Mouse (Mus musculus) liver, adult 2 months (tissue): ENCODE data around the gene Il18bp. TPM values are rescaled to one million over a fixed set of nuclear protein-coding genes. Genes with fewer than 3 reads are reported as not detected.

Source experiments
- DNase-seq: peaks from one replicate; pipeline ENCODE4 v3.0.0-alpha.2; 2011; ENCODE audit warnings: low read depth, low spot score; ENCODE audit errors: extremely low read depth
- H3K27ac ChIP-seq: fragments of 200-500 bp; replicated peaks from 2 replicates; pipeline ENCODE4 v1.5.1; 2012; ENCODE audit warnings: low read depth, mild to moderate bottlenecking, control low read depth, inconsistent platforms, low read length; ENCODE audit not compliant: insufficient read depth
- H3K27me3 ChIP-seq: fragments of 200-500 bp; 2 replicates; pipeline ENCODE4 v1.6.1; 2012; ENCODE audit warnings: mild to moderate bottlenecking, moderate library complexity, low read length, inconsistent platforms; ENCODE audit not compliant: control insufficient read depth, insufficient read depth
- H3K36me3 ChIP-seq: fragments of 200-500 bp; 2 replicates; pipeline ENCODE4 v1.6.1; 2012; ENCODE audit warnings: low read length, inconsistent platforms; ENCODE audit not compliant: control insufficient read depth, insufficient read depth
- H3K4me1 ChIP-seq: fragments of 200-500 bp; 2 replicates; pipeline ENCODE4 v1.6.1; 2011; ENCODE audit warnings: low read length; ENCODE audit not compliant: control insufficient read depth, insufficient read depth
- H3K4me3 ChIP-seq: fragments of 200-500 bp; 2 replicates; pipeline ENCODE4 v1.5.1; 2011; ENCODE audit warnings: low read depth, mild to moderate bottlenecking, control low read depth, low read length, moderate library complexity; ENCODE audit not compliant: insufficient read depth
- H3K79me2 ChIP-seq: fragments of 200-500 bp; 2 replicates; pipeline ENCODE4 v1.6.1; 2012; ENCODE audit warnings: inconsistent platforms, mild to moderate bottlenecking, low read length, moderate library complexity; ENCODE audit not compliant: control insufficient read depth, insufficient read depth
- H3K9ac ChIP-seq: fragments of 200-500 bp; 2 replicates; pipeline ENCODE4 v1.6.1; 2012; ENCODE audit warnings: low read depth, mild to moderate bottlenecking, control low read depth, inconsistent platforms, low read length
- CTCF ChIP-seq: fragments of 200-500 bp; IDR thresholded peaks from 2 replicates; pipeline ENCODE4 v1.5.1; 2011; ENCODE audit warnings: low read depth, low read length, control low read depth
- POLR2A ChIP-seq: fragments of 200-500 bp; IDR thresholded peaks from 2 replicates; pipeline ENCODE4 v1.6.1; 2011; ENCODE audit warnings: low read length, control low read depth; ENCODE audit not compliant: insufficient read depth; ENCODE audit errors: extremely low read depth
- WGBS: fragments of 180-500 bp; shearing (Covaris S2); methylation state at CpG from one replicate; pipeline ENCODE4 v1.1.7; 2018; 5-methylcytosine and 5-hydroxymethylcytosine counted together
- polyA plus RNA-seq: library from polyadenylated mRNA; depleted of rRNA; stranded (reverse); fragments of >200 nt; gene quantifications from 2 replicates; pipeline ENCODE4 v1.2.3, GENCODE M21; 2012
- total RNA-seq: library from RNA; depleted of rRNA; stranded (reverse); fragments of >200 nt; gene quantifications from 2 replicates; pipeline ENCODE4 v1.2.3, GENCODE M21; 2014

Gene Il18bp
- total and polyA plus RNA-seq, 2 experiments, result 15.7 to 26.4 TPM

DNA sequence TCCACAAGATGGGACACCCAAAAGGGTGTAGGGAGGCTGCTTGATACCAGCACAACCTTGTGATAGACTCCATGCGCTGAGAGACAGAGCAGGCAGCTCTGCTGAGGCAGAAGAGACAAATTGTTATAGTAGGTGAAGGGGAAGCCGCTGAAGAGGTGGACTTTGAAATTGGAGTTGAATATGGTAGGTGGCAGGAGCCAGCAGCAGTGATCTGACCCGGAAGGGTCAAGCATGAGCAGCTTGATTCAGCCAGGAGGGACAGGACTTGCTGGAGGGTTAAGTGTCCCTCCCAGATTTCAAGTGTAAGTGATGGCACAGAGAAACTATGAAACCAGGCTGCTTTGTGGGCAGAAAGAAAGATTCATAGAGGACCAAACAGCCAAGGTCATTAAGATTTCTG is 33.4 kb downstream of the Il18bp start:
- Histone ChIP-seq H3K27ac (no peak overlapping the region; the same call in 1 of the 2 replicates), H3K36me3 (peaks cover 17% of the 10 kb centered on the region), H3K4me3 (no peak overlapping the region), H3K4me1 (peaks cover 16% of the 10 kb centered on the region), H3K9ac (no peak overlapping the region), H3K27me3 (no peaks in the 10 kb centered on the region), H3K79me2 (peaks cover 13% of the 10 kb centered on the region; the same call in 1 of the 2 replicates)
- 44% methylated on average over 3 of the region's 3 CpGs for WGBS
- TF ChIP-seq CTCF (no peak), POLR2A (no peak)
- DNase-seq, result peak; percentile 72

DNA sequence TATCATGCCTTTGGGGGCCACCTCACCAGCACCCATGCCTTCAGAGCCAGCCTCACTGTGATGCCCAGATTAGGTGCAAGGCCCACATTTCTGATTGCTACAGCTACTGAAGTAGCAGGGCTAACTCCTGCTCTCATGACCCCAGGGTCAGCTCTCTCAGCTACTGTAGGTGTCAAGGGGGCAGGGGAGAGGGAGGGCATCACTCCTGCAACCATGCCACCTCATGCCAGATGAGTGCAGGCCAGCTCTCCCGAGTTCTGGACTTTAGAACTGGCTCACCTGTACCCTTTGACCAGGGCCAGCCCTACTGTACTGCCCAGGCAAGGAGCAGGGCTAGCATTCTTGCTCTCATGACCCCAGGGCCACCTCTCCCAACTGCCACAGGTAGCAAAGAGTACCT is 35.8 kb downstream of the Il18bp start:
- Histone ChIP-seq H3K79me2 (peaks cover 13% of the 10 kb centered on the region; the same call in 1 of the 2 replicates), H3K36me3 (peaks cover 5% of the 10 kb centered on the region), H3K4me3 (no peak overlapping the region), H3K27me3 (no peaks in the 10 kb centered on the region), H3K27ac (peak overlapping the region; percentile 21), H3K9ac (no peak overlapping the region), H3K4me1 (peaks cover 16% of the 10 kb centered on the region)
- DNase-seq, result peak; percentile 96
- WGBS, result 13% methylated on average over 1 of the region's 1 CpGs
- TF ChIP-seq POLR2A (no peak), CTCF (no peak)

DNA sequence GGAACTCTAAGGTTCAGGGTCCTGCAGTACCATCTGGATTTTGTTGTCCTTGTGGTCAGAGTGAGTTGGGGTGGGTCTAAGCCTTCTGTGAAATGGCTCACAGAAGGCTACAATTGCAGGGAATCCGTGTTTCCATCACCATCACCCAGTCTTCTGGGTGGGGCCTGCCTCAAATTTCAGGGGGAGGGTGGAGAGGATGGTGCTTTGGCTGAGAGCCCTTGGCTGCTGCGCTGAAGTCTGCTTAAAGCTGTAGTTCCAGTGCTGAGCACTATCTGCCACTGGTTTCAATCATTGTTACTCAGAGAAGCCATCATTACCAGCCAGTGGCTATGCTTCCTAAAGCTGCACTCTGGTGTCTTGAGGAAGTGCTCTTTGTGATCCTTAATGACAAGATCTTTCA is 44.0 kb downstream of the Il18bp start:
- Histone ChIP-seq H3K36me3 (peaks cover 5% of the 10 kb centered on the region; the same call in 1 of the 2 replicates), H3K9ac (no peak overlapping the region), H3K4me3 (no peak overlapping the region), H3K27ac (no peak overlapping the region), H3K27me3 (no peaks in the 10 kb centered on the region), H3K79me2 (peaks cover 31% of the 10 kb centered on the region; the same call in 1 of the 2 replicates), H3K4me1 (peaks cover 16% of the 10 kb centered on the region)
- peak; percentile 23 for DNase-seq
- TF ChIP-seq CTCF (no peak), POLR2A (no peak)
- 10% methylated on average over 2 of the region's 2 CpGs for WGBS

DNA sequence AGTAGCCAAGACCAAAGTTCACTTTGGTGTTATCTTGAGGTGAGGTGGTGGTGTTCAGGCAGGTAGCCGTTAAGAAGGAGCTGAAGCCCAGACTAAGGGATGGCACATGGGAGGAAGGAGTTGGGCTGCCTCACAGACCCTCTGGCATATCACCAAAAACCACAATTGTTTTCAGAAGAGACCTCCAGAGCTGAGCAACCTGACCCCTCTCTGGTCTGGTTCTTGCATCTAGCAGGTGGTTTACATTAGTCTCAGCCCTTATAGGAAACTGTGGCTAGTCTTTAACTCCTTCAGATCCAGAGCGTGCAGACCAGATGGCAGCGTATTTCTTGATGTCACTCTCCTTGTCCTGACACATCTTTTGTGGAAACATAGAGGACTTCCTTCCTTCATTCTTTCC is 44.8 kb downstream of the Il18bp start:
- peaks cover 31% of the 10 kb centered on the region; the same call in 1 of the 2 replicates for H3K79me2 ChIP-seq
- no peaks in the 10 kb centered on the region for H3K27me3 ChIP-seq
- TF ChIP-seq CTCF (no peak), POLR2A (no peak)
- H3K4me1 ChIP-seq, result peaks cover 19% of the 10 kb centered on the region
- H3K36me3 ChIP-seq, result peaks cover 5% of the 10 kb centered on the region; the same call in 1 of the 2 replicates
- 71% methylated on average over 3 of the region's 3 CpGs for WGBS
- H3K4me3 ChIP-seq, result no peak overlapping the region
- DNase-seq, result no peak
- H3K9ac ChIP-seq, result no peak overlapping the region
- H3K27ac ChIP-seq, result no peak overlapping the region

DNA sequence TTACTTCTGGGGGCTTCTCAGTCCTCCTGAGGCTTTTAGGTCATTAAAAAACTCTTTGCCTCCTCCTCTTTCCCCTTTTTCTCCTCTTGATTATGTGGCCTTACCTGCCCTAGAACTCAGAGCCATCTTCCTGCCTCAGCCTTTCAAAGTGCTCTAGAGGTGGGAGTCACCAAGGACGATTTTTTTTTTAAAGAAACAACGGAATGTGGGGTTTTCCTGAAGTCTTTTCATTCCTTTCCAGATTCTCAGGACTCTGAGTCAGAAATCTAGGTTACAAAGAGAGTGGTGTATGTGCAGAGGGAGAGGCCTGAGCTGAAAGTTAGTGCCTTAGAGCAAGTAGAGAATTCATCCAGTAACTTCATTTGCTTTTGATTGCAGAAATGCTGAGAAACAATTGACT is 46.8 kb downstream of the Il18bp start:
- Histone ChIP-seq H3K27ac (peak overlapping the region; percentile 90), H3K79me2 (peaks cover 32% of the 10 kb centered on the region; the same call in 1 of the 2 replicates), H3K9ac (peak overlapping the region; percentile 75), H3K36me3 (no peaks in the 10 kb centered on the region), H3K27me3 (no peaks in the 10 kb centered on the region), H3K4me1 (peaks cover 19% of the 10 kb centered on the region), H3K4me3 (peak overlapping the region; percentile 90)
- 42% methylated on average over 2 of the region's 2 CpGs for WGBS
- no peak for DNase-seq
- TF ChIP-seq POLR2A (no peak), CTCF (no peak)

DNA sequence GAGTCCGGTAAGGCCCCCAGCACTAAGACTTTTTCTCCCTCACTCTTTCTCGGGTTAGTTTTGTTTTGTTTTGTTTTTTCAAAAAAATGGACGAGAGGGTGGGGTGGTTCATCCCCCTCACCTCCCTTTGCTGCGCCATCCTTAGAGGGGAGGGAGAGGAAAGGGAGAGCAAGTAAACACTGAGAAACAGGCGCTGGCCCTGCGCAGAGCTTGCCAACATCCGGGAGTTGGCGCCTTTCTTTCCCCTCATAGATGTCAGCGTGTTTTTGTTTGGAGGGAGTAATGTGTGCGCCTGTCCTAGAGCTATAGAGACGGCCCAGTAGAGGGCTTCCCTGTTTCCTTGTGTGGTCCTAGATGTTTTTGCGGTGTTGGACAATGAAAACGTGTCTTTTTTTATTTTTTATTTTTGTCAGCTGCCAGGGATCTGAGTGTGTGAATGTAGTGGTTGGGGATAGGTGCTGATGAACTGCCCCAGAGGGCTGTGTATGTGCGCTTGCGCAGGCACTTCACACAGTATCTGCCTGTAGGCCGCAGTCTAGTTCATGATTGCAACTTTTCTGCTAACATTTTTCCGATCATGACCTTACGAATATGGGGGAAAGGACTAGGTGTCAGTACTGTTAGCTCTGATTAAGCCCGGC is 47.5 kb downstream of the Il18bp start:
- TF ChIP-seq POLR2A (no peak), CTCF (no peak)
- Histone ChIP-seq H3K36me3 (no peaks in the 10 kb centered on the region), H3K9ac (peak overlapping the region; percentile 75), H3K79me2 (peaks cover 29% of the 10 kb centered on the region; the same call in 1 of the 2 replicates), H3K4me3 (peak overlapping the region; percentile 90), H3K4me1 (peaks cover 19% of the 10 kb centered on the region), H3K27me3 (no peaks in the 10 kb centered on the region), H3K27ac (peak overlapping the region; percentile 90)
- WGBS, result 1% methylated on average over 19 of the region's 19 CpGs
- DNase-seq, result peak; percentile 86
